Mouse (Mus musculus): ENCODE measurements at regions not wholly inside any gene's neighbourhood (a gene's known extent, or its start where the extent isn't known, plus 50 kb on each side); places are given as distances from the start of the nearest gene placed in this dataset.

DNA sequence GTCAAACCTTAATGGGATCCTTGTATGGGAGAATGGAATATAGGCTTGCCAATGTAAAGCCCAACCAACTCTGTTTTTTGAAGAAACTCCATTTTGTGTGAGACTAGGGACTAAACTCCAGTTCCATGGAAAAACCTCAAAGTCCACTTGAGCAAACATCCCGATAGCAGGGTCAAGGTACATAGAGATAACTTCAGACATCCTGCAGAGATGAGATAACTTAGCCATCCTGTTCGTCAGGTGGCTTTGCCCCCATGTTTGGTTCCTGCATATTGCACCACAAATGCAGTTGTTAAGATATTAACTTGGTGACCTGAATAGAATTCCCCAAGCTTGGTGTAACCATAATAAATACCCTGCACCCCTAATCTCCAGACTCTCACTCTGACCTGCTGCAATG is 154.5 kb upstream of the Dab2 start:
- TF ChIP-seq CTCF (IDR thresholded peaks at IDR 0.05; ENCODE audit: low read depth) (no peak), EP300 (IDR thresholded peaks at IDR 0.05; ENCODE audit: low read depth) (no peak)

Data from liver, postnatal 0 days (tissue).